Mouse (Mus musculus) lung, postnatal 36 days (tissue): Measurements from ENCODE around the gene Hsph1.
A peak's percentile ranks its signal among the peaks of the same experiment; 100 is the strongest.

Source experiments
- DNase-seq: peaks from one replicate; pipeline ENCODE4 v3.0.0; 2022; ENCODE audit warnings: mixed read lengths

Gene Hsph1

DNA sequence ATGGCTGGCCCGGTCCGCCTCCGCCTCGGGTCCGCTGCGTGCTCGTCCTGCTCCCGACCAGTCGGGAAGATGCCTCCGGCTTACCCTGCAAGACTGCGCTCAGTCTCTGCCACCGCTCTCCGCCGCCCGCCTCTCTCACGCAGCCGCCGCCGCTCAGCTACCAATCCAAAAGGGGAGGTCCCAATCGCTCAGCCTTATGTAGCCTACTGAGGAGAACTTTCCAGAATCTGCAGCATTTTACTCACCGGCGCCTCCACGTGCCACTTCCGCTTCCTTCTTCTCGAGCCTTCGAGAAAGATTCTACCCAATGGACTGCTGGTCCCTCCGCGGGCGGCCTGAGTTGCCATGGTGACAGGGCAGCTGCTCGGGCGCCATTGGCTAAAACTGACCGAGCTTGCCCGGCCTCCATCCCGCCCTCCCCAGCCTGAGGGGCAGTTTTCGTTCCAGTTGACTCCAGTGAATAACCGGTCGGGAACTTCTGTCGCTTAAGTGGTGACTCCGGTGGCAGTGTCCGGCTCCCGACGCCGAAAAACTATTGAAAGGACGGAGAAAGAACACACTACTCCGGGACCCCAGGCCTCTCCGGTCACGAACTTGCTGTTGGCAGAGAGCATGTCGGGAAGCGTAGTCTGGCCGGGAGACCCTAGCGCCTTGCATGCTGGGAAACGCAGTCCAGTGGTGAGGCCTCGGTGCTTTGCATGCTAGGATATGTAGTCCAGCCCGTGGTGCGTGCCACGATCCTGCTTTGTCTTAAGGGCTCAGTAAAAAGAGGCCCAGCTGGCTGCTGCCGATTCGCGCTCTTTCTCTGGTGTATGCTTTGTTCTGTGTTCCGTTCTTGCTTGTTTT lies at the start of gene Hsph1:
Gene Hsph1 (minus strand): TSS at position 302 of the 846 bp plus-strand sequence.
- DNase-seq: peak; percentile 99

DNA sequence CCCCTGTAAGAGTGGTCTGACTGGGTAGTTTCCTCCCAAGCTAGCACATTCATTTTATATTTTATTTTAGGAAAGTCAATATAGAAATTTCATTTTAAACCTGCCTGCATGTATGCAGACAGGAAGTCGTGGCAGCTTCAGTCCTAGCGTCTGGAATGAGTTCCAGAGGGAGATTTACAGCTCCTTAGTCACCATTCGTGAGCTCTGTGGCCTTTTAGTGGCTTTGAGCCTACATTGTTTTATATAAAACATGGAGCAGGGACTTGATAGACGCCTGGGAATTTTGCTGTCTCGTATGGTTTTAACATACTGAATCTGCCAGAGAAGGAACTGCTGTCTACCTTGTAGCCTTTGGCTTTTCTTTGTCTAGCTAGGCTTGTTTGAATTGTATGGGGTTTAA lies 44.8 kb upstream of the Hsph1 start:
- no peak for DNase-seq

DNA sequence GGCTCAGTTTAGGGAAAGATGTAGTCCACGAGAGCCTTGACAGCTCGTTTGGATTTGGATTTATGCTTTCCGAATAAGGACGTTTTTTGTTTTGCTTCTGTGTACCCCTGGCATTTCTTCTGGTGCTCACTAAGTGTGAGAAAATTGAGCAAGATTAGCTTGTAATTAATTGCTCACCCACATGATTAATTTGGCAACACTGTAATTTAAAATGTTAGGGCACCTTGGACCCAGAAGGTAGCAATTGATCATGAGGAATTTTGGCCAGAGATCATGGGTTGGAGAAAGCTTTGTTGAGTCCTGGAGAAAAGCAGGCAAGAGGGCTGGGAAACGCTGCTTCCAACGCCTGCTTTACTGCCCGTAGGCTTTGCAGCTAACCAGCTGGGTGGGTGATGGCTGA lies 43.7 kb upstream of the Hsph1 start:
- DNase-seq: no peak

DNA sequence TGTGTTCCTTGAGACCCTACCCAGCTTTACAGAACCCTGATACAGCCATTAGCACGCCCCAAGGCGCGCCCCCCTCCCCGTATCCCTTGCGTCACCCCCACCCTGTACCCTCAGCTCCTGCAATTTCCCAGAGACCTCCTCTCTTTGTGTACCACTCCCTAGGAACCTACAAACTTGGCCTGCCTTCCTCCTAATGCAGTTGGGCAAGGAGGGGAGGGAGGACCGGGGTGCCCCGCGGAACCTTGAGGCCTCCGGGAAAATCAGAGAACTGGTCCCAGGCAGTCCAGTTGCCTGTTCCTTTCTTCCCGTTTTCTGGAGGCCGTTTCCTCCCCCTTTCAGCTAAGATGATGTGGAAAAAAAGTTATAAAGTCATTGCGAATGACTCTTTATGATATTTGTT lies 43.2 kb upstream of the Hsph1 start:
- no peak for DNase-seq

GRCm38 (mm10) chr5:149678990-149679348 lies 42.8 kb upstream of the Hsph1 start:
- DNase-seq: no peak

DNA sequence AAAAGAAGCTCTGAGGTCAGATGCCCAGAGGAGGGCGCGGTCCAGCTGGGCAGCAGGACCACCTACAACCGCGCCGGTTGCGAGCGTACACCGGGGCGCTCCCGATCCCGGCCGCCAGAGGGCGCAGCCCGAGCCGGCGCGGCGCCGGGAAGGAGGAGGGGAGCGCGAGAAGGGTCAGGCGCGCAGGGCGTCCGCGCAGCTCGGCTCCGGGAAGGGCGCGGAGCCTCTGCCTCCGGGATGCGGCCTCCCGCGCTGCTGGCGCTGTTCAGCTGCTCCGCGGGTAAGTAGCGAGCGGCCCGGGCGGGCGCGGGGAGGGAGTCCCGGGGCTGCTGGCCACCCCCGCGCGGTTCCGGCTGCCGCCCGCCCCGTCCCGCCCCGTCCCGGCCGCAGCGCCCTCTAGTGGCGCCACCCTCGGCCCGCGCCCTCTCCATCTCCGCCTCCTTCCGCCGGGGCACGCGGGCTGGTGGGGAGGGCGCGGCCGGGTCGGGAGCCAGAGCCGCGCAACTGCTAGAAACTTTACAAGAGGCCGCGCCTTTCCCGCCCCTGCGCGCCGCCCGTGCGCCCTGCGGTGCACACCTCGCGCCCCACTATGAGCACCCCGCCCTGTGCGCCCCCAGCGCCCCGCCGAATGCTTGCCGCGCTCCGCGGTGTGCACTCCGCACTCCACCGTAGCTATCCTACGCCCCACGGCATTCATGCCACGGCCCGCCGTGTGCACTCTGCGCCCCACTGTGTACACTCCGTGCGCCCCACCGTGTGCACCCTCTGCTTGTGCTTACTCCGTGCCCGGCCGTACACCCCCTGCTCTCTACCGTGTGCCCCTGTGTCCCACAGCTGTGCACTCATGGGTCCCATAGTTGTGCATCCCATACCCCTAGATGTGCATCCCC lies 42.2 kb upstream of the Hsph1 start, which contains the start of gene B3glct:
Gene B3glct (plus strand): TSS at position 131 of the 890 bp plus-strand sequence.
- peak; percentile 82 for DNase-seq

- DNase-seq: no peak
Measured at GRCm38 (mm10) chr5:149677196-149677595, 41.0 kb upstream of the Hsph1 start.

DNA sequence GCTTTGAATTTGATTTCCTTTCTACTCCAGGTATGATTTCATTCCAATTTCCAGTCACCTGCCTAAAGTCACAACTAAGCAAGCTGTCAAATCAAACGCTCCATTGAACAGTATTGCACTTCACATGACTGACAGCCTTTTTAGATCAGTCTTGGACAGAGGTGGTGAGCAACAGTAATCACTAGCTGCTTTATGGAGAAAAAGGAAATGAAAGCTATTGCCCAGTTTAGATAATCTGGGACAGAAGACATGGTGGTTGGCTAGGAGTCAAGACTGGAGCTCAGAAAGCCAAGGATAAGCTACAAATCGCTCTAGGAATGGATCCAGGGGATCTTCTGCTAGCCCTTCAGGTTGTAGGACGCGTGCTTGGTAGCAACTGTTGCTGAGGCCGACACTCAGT lies 27.2 kb upstream of the Hsph1 start:
- DNase-seq: no peak

DNA sequence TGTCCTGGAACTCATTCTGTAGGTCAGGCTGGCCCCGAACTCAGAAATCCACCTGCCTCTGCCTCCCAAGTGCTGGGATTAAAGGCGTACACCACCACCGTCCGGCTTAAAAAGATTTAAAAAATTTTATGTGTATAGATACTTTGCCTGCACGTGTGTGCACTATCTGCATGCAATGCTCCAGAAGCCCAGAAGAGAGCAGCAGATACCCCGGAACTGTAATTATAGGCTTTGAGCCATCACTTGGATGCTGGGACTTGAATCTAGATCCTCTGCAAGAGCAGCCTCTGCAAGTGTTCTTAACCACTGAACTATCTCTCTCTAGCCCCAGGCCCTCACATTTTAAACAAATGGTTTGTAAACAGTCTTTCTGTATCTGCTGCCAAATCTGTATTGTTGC lies 26.8 kb upstream of the Hsph1 start:
- DNase-seq: no peak

DNA sequence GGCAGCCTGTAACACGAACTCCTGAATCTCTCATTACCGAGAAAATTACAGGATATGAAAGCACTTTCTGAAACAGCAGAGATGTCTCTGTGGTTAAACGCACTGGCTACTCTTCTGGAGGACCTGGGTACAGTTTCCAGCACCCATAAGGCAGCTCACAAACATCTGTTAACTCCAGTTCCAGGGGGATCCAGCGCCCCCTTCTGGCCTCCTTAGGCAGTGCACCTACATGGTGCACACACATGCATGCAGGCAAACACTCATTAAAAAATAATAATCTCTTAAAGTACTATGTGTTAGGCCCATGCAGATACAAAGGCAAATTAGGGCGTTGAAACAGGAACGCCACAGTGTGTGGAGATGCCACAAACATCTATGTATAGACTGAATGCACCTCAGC lies 25.3 kb upstream of the Hsph1 start:
- no peak for DNase-seq

DNA sequence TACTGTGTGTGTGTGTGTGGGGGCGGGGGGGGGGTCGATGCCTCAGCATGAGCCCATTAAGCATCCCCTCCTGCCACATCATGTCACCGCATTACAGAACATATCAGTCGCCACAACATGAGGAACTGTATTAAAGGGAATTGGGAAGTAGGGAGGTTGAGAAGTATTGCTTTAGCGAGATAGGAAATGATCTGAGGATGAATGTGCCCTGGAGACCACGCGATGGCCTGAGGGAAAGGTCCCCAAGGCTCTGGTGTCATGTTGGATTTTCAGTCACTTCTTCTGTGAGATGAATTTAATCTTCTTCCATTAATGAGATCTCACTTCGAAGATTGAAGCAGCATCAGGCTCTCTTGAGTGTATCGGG lies 23.2 kb upstream of the Hsph1 start:
- DNase-seq: no peak

GRCm38 (mm10) chr5:149658741-149659413 lies 22.7 kb upstream of the Hsph1 start:
- no peak for DNase-seq

- no peak for DNase-seq
Measured at GRCm38 (mm10) chr5:149658022-149658421, 21.8 kb upstream of the Hsph1 start.

DNA sequence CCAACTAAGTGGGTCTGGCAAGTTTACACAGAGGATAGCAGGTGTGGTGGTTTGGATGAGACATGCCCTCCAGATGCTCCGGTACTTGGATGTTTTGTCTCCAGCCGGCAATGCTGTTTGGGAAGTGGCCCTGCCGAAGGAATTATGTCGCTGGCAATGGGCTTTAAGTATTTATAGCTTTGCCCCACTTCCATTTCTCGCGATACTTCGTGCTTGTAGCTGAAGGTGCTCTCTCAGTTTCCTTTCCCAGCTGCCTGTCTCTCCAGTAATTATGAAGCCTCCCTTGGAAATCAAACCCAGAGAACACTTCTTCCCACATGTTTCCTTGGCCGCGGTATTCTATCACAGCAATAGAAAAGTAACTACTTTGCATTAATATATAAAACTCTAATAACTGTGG lies 19.5 kb upstream of the Hsph1 start:
- DNase-seq: no peak

GRCm38 (mm10) chr5:149650179-149650553 lies 14.0 kb upstream of the Hsph1 start:
- no peak for DNase-seq

DNA sequence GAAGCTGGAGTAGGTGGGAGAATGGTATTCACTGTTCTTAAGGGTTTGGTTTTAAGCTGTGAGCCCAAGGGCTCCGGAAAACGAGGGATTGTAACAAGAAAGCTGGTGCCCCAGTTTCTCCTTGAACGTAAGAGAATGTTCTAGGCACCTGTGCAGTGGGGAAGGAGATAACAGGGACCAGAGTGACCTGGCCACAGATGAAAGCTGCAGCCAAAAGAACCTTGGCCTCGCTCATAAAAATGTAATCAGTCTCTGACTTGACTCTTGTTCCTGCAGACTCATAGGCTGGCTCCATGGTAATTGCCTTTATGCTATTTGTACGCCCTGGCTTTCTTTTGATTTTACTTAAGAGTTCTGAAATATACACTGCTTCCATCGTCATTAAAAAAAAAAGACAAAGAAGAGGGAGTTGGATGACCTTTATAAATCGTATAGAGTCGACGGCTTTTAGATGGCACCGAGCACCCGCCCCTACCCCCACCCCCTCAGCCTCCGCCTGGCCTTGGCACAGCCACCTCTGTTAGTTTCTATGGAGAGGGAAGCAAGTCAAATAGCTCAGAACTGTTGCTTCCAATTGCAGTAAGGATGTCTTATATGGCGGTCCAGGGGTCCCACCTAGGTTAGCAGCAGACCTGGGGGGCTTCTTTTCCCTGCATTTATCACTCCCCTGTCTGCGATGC lies 13.5 kb upstream of the Hsph1 start:
- no peak for DNase-seq

- no peak for DNase-seq
Measured at GRCm38 (mm10) chr5:149648895-149649406, 12.8 kb upstream of the Hsph1 start.

DNA sequence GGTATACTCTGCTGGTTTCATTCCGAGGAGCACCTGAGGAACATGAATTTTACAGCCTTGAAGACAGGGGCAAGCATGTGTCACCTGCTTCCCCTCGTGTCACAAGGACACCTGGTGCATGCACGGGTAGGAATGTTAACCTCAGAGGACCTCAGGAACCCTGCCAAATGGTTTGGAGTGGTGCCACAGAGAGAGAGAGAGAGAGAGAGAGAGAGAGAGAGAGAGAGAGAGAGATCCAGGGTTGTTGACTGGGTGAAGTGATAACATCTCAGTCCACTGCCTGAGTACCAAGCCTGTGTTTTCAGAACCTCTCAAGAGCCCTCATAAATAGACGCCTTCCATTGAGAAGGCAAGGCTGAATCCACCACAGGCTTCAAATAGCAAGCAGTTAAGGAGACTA lies 12.0 kb upstream of the Hsph1 start:
- peak; percentile 32 for DNase-seq

DNA sequence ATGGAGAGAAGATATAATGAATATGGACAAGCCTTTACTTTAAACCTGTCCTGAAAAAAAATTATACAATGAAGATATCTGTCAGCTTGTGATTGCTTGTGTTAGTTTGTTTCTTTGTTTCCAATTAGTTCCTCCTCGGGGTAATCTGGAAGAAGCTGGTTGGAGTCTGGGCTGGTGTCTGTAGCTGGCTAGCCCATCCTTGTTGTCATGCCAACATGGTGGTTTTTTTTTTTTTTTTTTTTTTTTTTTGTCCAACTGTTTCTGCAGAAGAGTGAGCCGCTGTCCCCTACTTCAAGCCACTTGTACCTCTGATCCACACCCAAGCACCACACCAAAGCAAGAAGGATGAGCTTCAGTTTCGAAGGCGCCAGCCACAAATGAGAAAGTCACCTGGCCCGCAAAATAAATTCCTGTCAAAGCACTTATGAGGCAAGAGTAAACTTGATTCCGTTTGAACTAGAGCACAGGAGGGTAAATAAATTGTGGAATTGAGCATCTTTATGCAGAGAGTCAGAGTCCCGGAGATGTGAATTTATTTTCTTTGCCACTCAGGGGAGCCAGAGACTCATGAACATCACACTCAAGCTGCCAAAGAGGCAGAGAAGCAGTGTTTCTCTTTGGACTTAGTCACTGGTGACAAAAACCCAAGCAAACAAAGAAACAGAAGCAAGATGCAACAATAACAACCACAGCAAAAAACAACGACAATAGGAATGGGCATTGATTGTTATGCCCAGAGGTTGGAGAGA lies 11.4 kb upstream of the Hsph1 start:
- DNase-seq: no peak

GRCm38 (mm10) chr5:149642783-149643509 lies 6.8 kb upstream of the Hsph1 start:
- DNase-seq: no peak

- no peak for DNase-seq
Measured at GRCm38 (mm10) chr5:149642366-149642765, 6.2 kb upstream of the Hsph1 start.
